Mouse (Mus musculus) limb, embryonic 12.5 days (tissue): Measurements from ENCODE around the gene Sorbs1. TPM values are rescaled to one million over a fixed set of nuclear protein-coding genes. Genes with fewer than 3 reads are reported as not detected.
"Not testable (repeated sequence)": the region's sequence is repeated elsewhere in the genome, so short reads cannot be mapped to it uniquely, and the experiment has no call there.

Experiments
- ATAC-seq: fragments of 200-750 bp; cut with Nextera tagmentation; 2 replicates; pipeline ENCODE4 v1.8.0; 2017; ENCODE audit warnings: low read depth, moderate TSS enrichment; ENCODE audit not compliant: insufficient number of reproducible peaks, insufficient read depth, low FRiP score, low TSS enrichment
- H3K27ac ChIP-seq: fragments of 300-500 bp; sonication (generic); 2 replicates; pipeline ENCODE4 v1.5.1; 2016; ENCODE audit warnings: mild to moderate bottlenecking, moderate library complexity
- H3K27me3 ChIP-seq: fragments of 300-500 bp; sonication (generic); 2 replicates; pipeline ENCODE4 v1.6.1; 2016; ENCODE audit warnings: mild to moderate bottlenecking, moderate library complexity
- H3K36me3 ChIP-seq: fragments of 300-500 bp; sonication (generic); 2 replicates; pipeline ENCODE4 v1.6.1; 2016; ENCODE audit warnings: mild to moderate bottlenecking, moderate library complexity
- H3K4me1 ChIP-seq: fragments of 300-500 bp; sonication (generic); replicated peaks from 2 replicates; pipeline ENCODE4 v1.6.1; 2016
- H3K4me2 ChIP-seq: fragments of 300-500 bp; sonication (generic); 2 replicates; pipeline ENCODE4 v1.6.1; 2016; ENCODE audit warnings: mild to moderate bottlenecking, moderate library complexity
- H3K4me3 ChIP-seq: fragments of 300-500 bp; sonication (generic); replicated peaks from 2 replicates; pipeline ENCODE4 v1.5.1; 2016; ENCODE audit warnings: mild to moderate bottlenecking
- H3K9ac ChIP-seq: fragments of 300-500 bp; sonication (generic); replicated peaks from 2 replicates; pipeline ENCODE4 v1.6.1; 2016; ENCODE audit warnings: mild to moderate bottlenecking, moderate library complexity
- H3K9me3 ChIP-seq: fragments of 300-500 bp; sonication (generic); 2 replicates; pipeline ENCODE4 v1.6.1; 2016; ENCODE audit warnings: mild to moderate bottlenecking, moderate library complexity
- WGBS: fragments of 180-500 bp; shearing (Covaris S2); methylation state at CpG from one replicate; pipeline ENCODE4 v1.1.7; 2016; 5-methylcytosine and 5-hydroxymethylcytosine counted together
- polyA plus RNA-seq: library from polyadenylated mRNA; unstranded; fragments of >200 nt; fragmentation: Nextera tagmentation; extraction: Ambion mirVana; gene quantifications from 2 replicates; pipeline ENCODE4 v1.2.1, GENCODE M21; 2016

Gene Sorbs1
- polyA plus RNA-seq: 37.3 and 39.0 TPM in 2 replicates

GRCm38 (mm10) chr19:40513632-40514078, at the start of gene Sorbs1:
Gene Sorbs1 (minus strand): TSS chr19:40513779.
- H3K27me3 ChIP-seq: no peaks in the 10 kb centered on the region
- H3K27ac ChIP-seq: peak within 1 kb of the TSS; percentile 87
- peak within 1 kb of the TSS; percentile 83 for H3K9ac ChIP-seq
- H3K4me3 ChIP-seq: peak within 1 kb of the TSS; percentile 68
- peak; percentile 99 for ATAC-seq
- H3K9me3 ChIP-seq: no peaks in the 10 kb centered on the region
- 0% methylated on average over 51 of the region's 51 CpGs for WGBS
- peak within 1 kb of the TSS; percentile 79 for H3K4me2 ChIP-seq
- H3K4me1 ChIP-seq: peaks cover 11% of the 10 kb centered on the region
- no peaks in the 10 kb centered on the region for H3K36me3 ChIP-seq

GRCm38 (mm10) chr19:40561521-40561920, 47.9 kb upstream of the Sorbs1 start:
- ATAC-seq, H3K4me2 ChIP-seq, H3K4me3 ChIP-seq, H3K9me3 ChIP-seq, H3K9ac ChIP-seq, H3K27me3 ChIP-seq, H3K27ac ChIP-seq, H3K4me1 ChIP-seq: not testable (repeated sequence)
- peaks cover 69% of the 10 kb centered on the region for H3K36me3 ChIP-seq
- WGBS: 76% methylated on average over 18 of the region's 31 CpGs

GRCm38 (mm10) chr19:40556029-40556428, 42.5 kb upstream of the Sorbs1 start:
- ATAC-seq: no peak
- WGBS: 45% methylated on average over 7 of the region's 7 CpGs
- Histone ChIP-seq H3K27ac (no peak overlapping the region), H3K9me3 (no peaks in the 10 kb centered on the region; the same call in 1 of the 2 replicates), H3K4me1 (no peaks in the 10 kb centered on the region; the same call in 1 of the 2 replicates), H3K4me3 (no peak overlapping the region), H3K9ac (no peak overlapping the region), H3K27me3 (no peaks in the 10 kb centered on the region), H3K4me2 (no peak overlapping the region), H3K36me3 (peaks cover 73% of the 10 kb centered on the region)

- Histone ChIP-seq H3K27ac (no peak overlapping the region), H3K36me3 (peaks cover 82% of the 10 kb centered on the region), H3K27me3 (no peaks in the 10 kb centered on the region), H3K4me1 (no peaks in the 10 kb centered on the region; the same call in 1 of the 2 replicates), H3K9ac (no peak overlapping the region), H3K9me3 (no peaks in the 10 kb centered on the region; the same call in 1 of the 2 replicates), H3K4me2 (no peak overlapping the region), H3K4me3 (no peak overlapping the region)
- WGBS: 94% methylated on average over 8 of the region's 8 CpGs
- no peak for ATAC-seq
Measured at GRCm38 (mm10) chr19:40555136-40555535, 41.6 kb upstream of the Sorbs1 start.

GRCm38 (mm10) chr19:40554343-40554742, 40.8 kb upstream of the Sorbs1 start:
- no peak for ATAC-seq
- Histone ChIP-seq H3K27me3 (no peaks in the 10 kb centered on the region), H3K9ac (no peak overlapping the region), H3K9me3 (no peaks in the 10 kb centered on the region; the same call in 1 of the 2 replicates), H3K4me1 (peaks cover 2% of the 10 kb centered on the region), H3K36me3 (peaks cover 82% of the 10 kb centered on the region), H3K4me3 (no peak overlapping the region), H3K4me2 (no peak overlapping the region), H3K27ac (no peak overlapping the region)
- 93% methylated on average over 11 of the region's 11 CpGs for WGBS

GRCm38 (mm10) chr19:40553849-40554248, 40.3 kb upstream of the Sorbs1 start:
- H3K9me3 ChIP-seq: no peaks in the 10 kb centered on the region; the same call in 1 of the 2 replicates
- H3K4me3 ChIP-seq: no peak overlapping the region
- ATAC-seq: no peak
- 86% methylated on average over 6 of the region's 6 CpGs for WGBS
- peaks cover 82% of the 10 kb centered on the region for H3K36me3 ChIP-seq
- peaks cover 7% of the 10 kb centered on the region for H3K4me1 ChIP-seq
- H3K9ac ChIP-seq: no peak overlapping the region
- H3K27me3 ChIP-seq: no peaks in the 10 kb centered on the region
- H3K27ac ChIP-seq: no peak overlapping the region
- no peak overlapping the region for H3K4me2 ChIP-seq

- Histone ChIP-seq H3K4me3 (no peak overlapping the region), H3K27ac (no peak overlapping the region), H3K9me3 (no peaks in the 10 kb centered on the region; the same call in 1 of the 2 replicates), H3K4me1 (peaks cover 9% of the 10 kb centered on the region), H3K4me2 (no peak overlapping the region), H3K36me3 (peaks cover 78% of the 10 kb centered on the region), H3K9ac (no peak overlapping the region), H3K27me3 (no peaks in the 10 kb centered on the region)
- no peak for ATAC-seq
- WGBS: 93% methylated on average over 14 of the region's 14 CpGs
Measured at GRCm38 (mm10) chr19:40553014-40553789, 39.6 kb upstream of the Sorbs1 start.

GRCm38 (mm10) chr19:40549516-40550135, 36.0 kb upstream of the Sorbs1 start:
- Histone ChIP-seq H3K9me3 (no peaks in the 10 kb centered on the region), H3K4me2 (no peak overlapping the region), H3K9ac (no peak overlapping the region), H3K4me3 (no peak overlapping the region), H3K27me3 (no peaks in the 10 kb centered on the region), H3K36me3 (peaks cover 44% of the 10 kb centered on the region), H3K4me1 (peaks cover 9% of the 10 kb centered on the region), H3K27ac (no peak overlapping the region)
- 59% methylated on average over 6 of the region's 6 CpGs for WGBS
- no peak for ATAC-seq

- ATAC-seq: 0 out of 2 replicates have a peak, but pooled peaks have one; percentile 49
- 33% methylated on average over 5 of the region's 5 CpGs for WGBS
- H3K27ac ChIP-seq: no peak overlapping the region
Measured at GRCm38 (mm10) chr19:40548796-40549515, 35.4 kb upstream of the Sorbs1 start.

GRCm38 (mm10) chr19:40548386-40548785, 34.8 kb upstream of the Sorbs1 start:
- 76% methylated on average over 6 of the region's 6 CpGs for WGBS
- Histone ChIP-seq H3K4me2 (no peak overlapping the region), H3K27me3 (no peaks in the 10 kb centered on the region), H3K27ac (no peak overlapping the region), H3K9me3 (no peaks in the 10 kb centered on the region), H3K4me3 (no peak overlapping the region), H3K36me3 (peaks cover 32% of the 10 kb centered on the region), H3K9ac (no peak overlapping the region), H3K4me1 (peaks cover 9% of the 10 kb centered on the region)
- no peak for ATAC-seq

More at GRCm38 (mm10) chr19:40548796-40549515, 35.4 kb upstream of the Sorbs1 start:
- Histone ChIP-seq H3K27me3 (no peaks in the 10 kb centered on the region), H3K9ac (no peak overlapping the region), H3K9me3 (no peaks in the 10 kb centered on the region), H3K36me3 (peaks cover 37% of the 10 kb centered on the region), H3K4me3 (no peak overlapping the region), H3K4me1 (peaks cover 9% of the 10 kb centered on the region), H3K4me2 (no peak overlapping the region)

- peaks cover 9% of the 10 kb centered on the region for H3K4me1 ChIP-seq
- WGBS: 6% methylated on average over 3 of the region's 3 CpGs
- no peak overlapping the region for H3K9ac ChIP-seq
- H3K4me2 ChIP-seq: no peak overlapping the region
- no peak for ATAC-seq
- H3K27me3 ChIP-seq: no peaks in the 10 kb centered on the region
- H3K4me3 ChIP-seq: no peak overlapping the region
- H3K27ac ChIP-seq: no peak overlapping the region
- no peaks in the 10 kb centered on the region for H3K9me3 ChIP-seq
- no peaks in the 10 kb centered on the region for H3K36me3 ChIP-seq
Measured at GRCm38 (mm10) chr19:40544856-40545255, 31.3 kb upstream of the Sorbs1 start.
